Mouse (Mus musculus) heart, adult 10 weeks (tissue): Measurements from ENCODE around the gene Olfr1247. TPM values are rescaled to one million over a fixed set of nuclear protein-coding genes. Genes with fewer than 3 reads are reported as not detected.

Experiments used
- polyA plus RNA-seq: library from polyadenylated mRNA; stranded (reverse); fragments of 350-450 nt; fragmentation: Illumina TruSeq; extraction: RNeasy Lipid Tissue Mini Kit (QIAGEN cat#74804); gene quantifications from one replicate; pipeline ENCODE4 v1.2.3, GENCODE M21; 2014; ENCODE audit warnings: low read depth, low replicate concordance

Olfr1247 gene
- not detected for polyA plus RNA-seq

GRCm38 (mm10) chr2:89614030-89614429 is at the start of gene Olfr1247:
TSS of gene Olfr1247 (minus strand) at chr2:89614130.

DNA sequence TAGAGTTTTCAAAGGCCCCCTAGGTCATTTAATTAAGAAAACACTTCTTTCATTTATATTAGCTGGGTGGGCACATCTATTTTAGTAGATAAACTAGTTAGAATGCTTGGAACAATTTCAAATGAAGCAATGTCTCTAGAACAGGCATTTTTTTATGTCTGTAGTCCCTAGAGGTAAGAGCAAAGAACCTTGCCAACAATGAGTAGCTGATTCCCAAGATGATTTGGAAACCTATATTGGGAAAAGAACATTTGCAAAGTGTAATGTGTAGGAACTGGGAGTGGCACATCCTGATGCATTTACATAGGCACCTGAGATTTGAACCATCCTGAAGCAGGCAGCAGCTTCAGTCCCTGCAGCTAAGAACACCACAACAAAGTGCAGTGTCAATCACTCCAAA is 47.4 kb upstream of the Olfr1247 start, which contains the start of gene Olfr1250:
TSS of gene Olfr1250 (minus strand) at position 101 of the 400 bp plus-strand sequence.

GRCm38 (mm10) chr2:89634883-89635282 is 21.0 kb upstream of the Olfr1247 start, which contains the start of gene Olfr1249:
TSS of gene Olfr1249 (minus strand) at chr2:89634983.

DNA sequence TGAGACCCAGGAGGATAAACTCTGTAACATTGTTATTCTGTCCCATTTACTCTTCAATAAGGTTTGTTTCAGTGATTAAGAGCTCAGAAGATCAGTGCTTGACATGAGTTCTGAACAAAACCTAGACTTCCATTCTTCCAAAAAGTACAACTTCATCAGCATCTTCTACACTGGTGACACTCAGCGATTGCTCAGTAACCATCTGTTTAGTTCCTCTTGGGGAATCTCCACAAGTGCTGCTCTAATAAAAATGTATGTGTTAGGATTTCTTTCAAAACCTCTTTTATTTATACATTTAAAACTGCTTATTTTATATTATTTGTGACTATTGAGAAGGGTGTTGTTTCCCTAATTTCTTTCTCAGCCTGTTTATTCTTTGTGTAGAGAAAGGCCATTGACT is 4.2 kb upstream of the Olfr1247 start, which contains the start of gene Olfr1248:
TSS of gene Olfr1248 (minus strand) at position 101 of the 400 bp plus-strand sequence.

GRCm38 (mm10) chr2:89593057-89593456 is 20.9 kb downstream of the Olfr1247 start, which contains the start of gene Olfr1246:
TSS of gene Olfr1246 (minus strand) at chr2:89593157.

GRCm38 (mm10) chr2:89578347-89578746 is 35.6 kb downstream of the Olfr1247 start, which contains the start of gene Olfr1245:
TSS of gene Olfr1245 (minus strand) at chr2:89578447.

Other genes starting within 250 kb of the Olfr1247 start
- not detected for gene Olfr1234, start 249.3 kb downstream of the Olfr1247 start, polyA plus RNA-seq
- not detected for gene Olfr1238, start 204.5 kb downstream of the Olfr1247 start, polyA plus RNA-seq
- gene Olfr1239, start 193.7 kb downstream of the Olfr1247 start, polyA plus RNA-seq, result not detected
- not detected for gene Olfr1240, start 171.1 kb downstream of the Olfr1247 start, polyA plus RNA-seq
- gene Olfr1241, start 127.0 kb downstream of the Olfr1247 start, polyA plus RNA-seq, result not detected
- not detected for gene Olfr1242, start 115.8 kb downstream of the Olfr1247 start, polyA plus RNA-seq
- gene Olfr1243, start 82.6 kb downstream of the Olfr1247 start, polyA plus RNA-seq, result not detected
- gene Olfr1245, start 35.7 kb downstream of the Olfr1247 start, polyA plus RNA-seq, result not detected
- gene Olfr1246, start 21.0 kb downstream of the Olfr1247 start, polyA plus RNA-seq, result not detected
- gene Olfr1248, start 4.1 kb upstream of the Olfr1247 start, polyA plus RNA-seq, result not detected
- gene Olfr1249, start 20.9 kb upstream of the Olfr1247 start, polyA plus RNA-seq, result not detected
- gene Olfr1250, start 47.3 kb upstream of the Olfr1247 start, polyA plus RNA-seq, result not detected
- not detected for gene Olfr1251, start 57.8 kb upstream of the Olfr1247 start, polyA plus RNA-seq
- not detected for gene Olfr1252, start 110.9 kb upstream of the Olfr1247 start, polyA plus RNA-seq
- not detected for gene Olfr1253, start 143.0 kb upstream of the Olfr1247 start, polyA plus RNA-seq
- gene Olfr1254, start 179.5 kb upstream of the Olfr1247 start, polyA plus RNA-seq, result not detected
- not detected for gene Olfr1255, start 197.9 kb upstream of the Olfr1247 start, polyA plus RNA-seq
- not detected for gene Olfr1256, start 227.4 kb upstream of the Olfr1247 start, polyA plus RNA-seq
- gene Olfr48, start 234.1 kb upstream of the Olfr1247 start, polyA plus RNA-seq, result not detected